Mouse (Mus musculus): Measurements from ENCODE around the gene Sox4. TPM values are rescaled to one million over a fixed set of nuclear protein-coding genes. Genes with fewer than 3 reads are reported as not detected.

Sox4 gene
- polyA plus RNA-seq, 1 experiment from 2014 or later = 51.7 TPM

DNA sequence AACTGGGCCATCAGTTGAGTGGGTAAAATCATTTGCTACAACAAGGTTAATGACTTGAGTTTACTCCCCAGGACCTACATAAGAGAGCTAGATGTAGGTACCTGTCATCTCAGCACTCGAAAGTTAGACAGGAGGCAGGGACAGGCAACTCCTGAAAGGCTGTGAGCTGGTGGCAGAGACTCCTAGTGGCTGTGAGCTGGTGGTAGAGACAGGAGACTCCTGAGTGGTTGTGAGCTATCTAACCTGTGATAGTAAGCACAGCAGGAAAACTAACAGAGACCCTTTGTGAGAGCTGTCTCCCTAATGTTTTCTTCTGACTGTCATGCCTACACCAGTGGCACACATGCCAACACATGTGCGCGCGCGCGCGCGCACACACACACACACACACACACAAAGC, 7.4 kb upstream of the Sox4 start:
- no peaks in the 10 kb centered on the region for H3K9me3 ChIP-seq (ENCODE audit: low read length)
- H3K4me1 ChIP-seq (ENCODE audit: insufficient read depth, low read depth, low read length) = peaks cover 3% of the 10 kb centered on the region; the same call in 1 of the 2 replicates
- WGBS = 98% methylated on average over 8 of the region's 8 CpGs
- no peak for DNase-seq (ENCODE audit: low spot score)
- H3K4me3 ChIP-seq (ENCODE audit: low read depth, low read length) = no peak overlapping the region
- H3K4me2 ChIP-seq (replicated peaks; ENCODE audit: low read depth, low read length) = no peak overlapping the region
- no peak overlapping the region for H3K27ac ChIP-seq (ENCODE audit: low read length)
- no peak overlapping the region for H3K9ac ChIP-seq (replicated peaks; ENCODE audit: low read depth)
- H3K27me3 ChIP-seq (replicated peaks; ENCODE audit: insufficient read depth, low read length) = no peaks in the 10 kb centered on the region
- TF ChIP-seq EP300 (IDR thresholded peaks at IDR 0.05) (no peak), CTCF (IDR thresholded peaks at IDR 0.05) (no peak)
- no peak for ATAC-seq
- no peaks in the 10 kb centered on the region for H3K36me3 ChIP-seq (ENCODE audit: insufficient read depth, low read length)

DNA sequence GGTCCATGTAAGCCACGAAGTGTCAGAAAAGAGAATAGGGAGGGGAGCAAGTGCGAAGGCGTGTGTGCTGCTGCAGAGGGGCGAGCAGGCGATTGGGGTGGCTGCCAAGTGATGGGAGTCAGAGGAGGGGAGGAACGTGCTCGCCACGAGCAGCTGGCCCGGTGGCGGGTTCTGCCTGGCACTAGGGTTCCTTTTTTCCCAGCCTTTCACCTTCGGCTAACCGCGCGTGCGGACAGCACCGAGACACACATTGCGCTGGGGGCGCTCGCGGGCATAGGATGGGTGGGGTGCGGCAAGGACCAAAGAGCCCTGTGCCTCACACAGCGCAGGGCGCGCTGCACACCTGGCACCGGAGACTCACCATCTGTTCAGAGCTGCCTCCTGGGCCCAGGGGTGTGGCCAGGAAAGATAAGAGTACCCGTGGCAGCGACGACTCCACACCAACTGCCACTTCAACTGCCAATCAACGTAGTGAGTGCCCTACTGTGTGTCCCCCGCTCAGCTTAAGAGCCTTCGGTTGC, 6.0 kb upstream of the Sox4 start:
- DNase-seq (ENCODE audit: low spot score) (peak; percentile 87), ATAC-seq (peak; percentile 72)
- Histone ChIP-seq H3K4me2 (replicated peaks; ENCODE audit: low read depth, low read length) (peak overlapping the region; percentile 95), H3K27me3 (replicated peaks; ENCODE audit: insufficient read depth, low read length) (no peaks in the 10 kb centered on the region), H3K4me3 (ENCODE audit: low read depth, low read length) (peak overlapping the region; percentile 59), H3K4me1 (ENCODE audit: insufficient read depth, low read depth, low read length) (peaks cover 3% of the 10 kb centered on the region; the same call in 1 of the 2 replicates), H3K9ac (replicated peaks; ENCODE audit: low read depth) (0 out of 2 replicates have a peak overlapping the region, but pooled peaks have one; percentile 19), H3K36me3 (ENCODE audit: insufficient read depth, low read length) (no peaks in the 10 kb centered on the region), H3K27ac (ENCODE audit: low read length) (peak overlapping the region; percentile 86; the same call in 1 of the 2 replicates), H3K9me3 (ENCODE audit: low read length) (no peaks in the 10 kb centered on the region)
- 2% methylated on average over 31 of the region's 31 CpGs for WGBS
- TF ChIP-seq EP300 (IDR thresholded peaks at IDR 0.05) (no peak), CTCF (IDR thresholded peaks at IDR 0.05) (peak; percentile 89)

DNA sequence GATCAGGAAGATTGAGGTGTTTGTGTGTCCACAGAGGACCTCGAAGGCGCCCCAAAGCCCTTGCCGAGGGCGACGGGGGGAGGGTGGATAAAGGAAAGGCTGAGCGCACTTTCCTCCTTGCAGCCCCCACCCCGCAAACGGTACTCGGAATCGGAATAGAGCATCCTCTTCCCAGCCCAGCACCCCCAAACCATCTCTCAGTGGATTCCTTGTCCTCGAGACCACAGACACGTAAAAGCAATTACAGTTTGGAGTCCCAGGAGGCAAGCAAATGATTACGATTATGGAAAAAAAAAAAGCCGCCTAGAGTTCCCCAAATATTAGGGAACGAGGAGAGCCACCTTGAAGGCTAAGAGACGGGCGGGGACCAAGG, 5.5 kb upstream of the Sox4 start:
- Histone ChIP-seq H3K9me3 (ENCODE audit: low read length) (no peaks in the 10 kb centered on the region), H3K4me1 (ENCODE audit: insufficient read depth, low read depth, low read length) (peaks cover 3% of the 10 kb centered on the region; the same call in 1 of the 2 replicates), H3K9ac (replicated peaks; ENCODE audit: low read depth) (peak overlapping the region; percentile 39), H3K27me3 (replicated peaks; ENCODE audit: insufficient read depth, low read length) (no peaks in the 10 kb centered on the region), H3K4me3 (ENCODE audit: low read depth, low read length) (peak overlapping the region; percentile 59), H3K36me3 (ENCODE audit: insufficient read depth, low read length) (no peaks in the 10 kb centered on the region), H3K27ac (ENCODE audit: low read length) (peak overlapping the region; percentile 86), H3K4me2 (replicated peaks; ENCODE audit: low read depth, low read length) (peak overlapping the region; percentile 95)
- TF ChIP-seq EP300 (IDR thresholded peaks at IDR 0.05) (no peak), CTCF (IDR thresholded peaks at IDR 0.05) (no peak)
- ATAC-seq (no peak), DNase-seq (ENCODE audit: low spot score) (peak; percentile 40)
- WGBS = 0% methylated on average over 17 of the region's 17 CpGs

DNA sequence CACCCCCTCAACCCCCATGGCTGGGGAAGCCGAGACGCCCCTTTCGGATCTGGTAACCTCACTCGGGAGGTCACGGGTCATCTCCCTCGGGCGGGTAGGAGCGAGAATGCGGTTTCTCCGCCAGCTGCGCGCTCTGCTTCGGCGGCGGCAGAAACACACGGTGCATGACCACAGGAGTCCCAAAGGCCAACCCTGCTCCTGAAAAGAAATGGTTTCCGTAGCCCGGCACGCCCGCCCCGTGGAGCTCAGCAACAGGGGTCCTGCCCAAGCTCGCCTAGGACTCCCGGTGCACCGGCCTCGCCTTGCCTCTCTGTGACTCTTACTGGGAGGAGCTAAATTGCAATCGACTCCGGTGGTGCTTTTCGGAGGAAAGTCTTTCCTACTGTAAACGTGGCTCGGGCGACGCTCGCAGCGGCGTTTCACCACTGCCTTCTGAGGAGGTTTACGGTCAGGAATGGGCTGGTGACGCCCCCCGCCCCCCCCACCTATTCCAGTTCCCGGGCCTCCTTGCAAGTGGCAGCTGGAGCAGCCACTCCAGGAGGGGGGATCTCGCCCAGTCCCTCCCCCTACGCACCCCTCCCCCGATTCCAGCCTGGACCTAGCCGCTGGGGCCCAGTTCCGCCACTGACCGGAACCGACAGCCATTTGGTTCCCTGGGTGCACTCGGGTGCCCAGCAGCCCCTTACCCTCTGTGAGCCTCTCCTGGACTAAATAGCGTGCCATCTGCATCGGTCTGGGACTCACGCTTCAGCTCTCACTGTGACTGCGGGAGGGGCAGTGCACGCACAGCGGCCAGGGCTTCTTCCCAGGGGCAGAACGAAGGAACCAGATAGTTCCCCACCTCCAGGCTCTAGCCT, 4.9 kb upstream of the Sox4 start:
- peak; percentile 92 for DNase-seq (ENCODE audit: low spot score)
- H3K9me3 ChIP-seq (ENCODE audit: low read length) = no peaks in the 10 kb centered on the region
- H3K4me3 ChIP-seq (ENCODE audit: low read depth, low read length) = peak overlapping the region; percentile 59
- WGBS = under 1% methylated on average over 54 of the region's 54 CpGs
- peak overlapping the region; percentile 95 for H3K4me2 ChIP-seq (replicated peaks; ENCODE audit: low read depth, low read length)
- H3K36me3 ChIP-seq (ENCODE audit: insufficient read depth, low read length) = no peaks in the 10 kb centered on the region
- peak overlapping the region; percentile 86 for H3K27ac ChIP-seq (ENCODE audit: low read length)
- ATAC-seq = peak; percentile 60
- peaks cover 3% of the 10 kb centered on the region; the same call in 1 of the 2 replicates for H3K4me1 ChIP-seq (ENCODE audit: insufficient read depth, low read depth, low read length)
- no peaks in the 10 kb centered on the region for H3K27me3 ChIP-seq (replicated peaks; ENCODE audit: insufficient read depth, low read length)
- TF ChIP-seq EP300 (IDR thresholded peaks at IDR 0.05) = no peak
- no peak for TF ChIP-seq CTCF (IDR thresholded peaks at IDR 0.05)
- H3K9ac ChIP-seq (replicated peaks; ENCODE audit: low read depth) = peak overlapping the region; percentile 39

DNA sequence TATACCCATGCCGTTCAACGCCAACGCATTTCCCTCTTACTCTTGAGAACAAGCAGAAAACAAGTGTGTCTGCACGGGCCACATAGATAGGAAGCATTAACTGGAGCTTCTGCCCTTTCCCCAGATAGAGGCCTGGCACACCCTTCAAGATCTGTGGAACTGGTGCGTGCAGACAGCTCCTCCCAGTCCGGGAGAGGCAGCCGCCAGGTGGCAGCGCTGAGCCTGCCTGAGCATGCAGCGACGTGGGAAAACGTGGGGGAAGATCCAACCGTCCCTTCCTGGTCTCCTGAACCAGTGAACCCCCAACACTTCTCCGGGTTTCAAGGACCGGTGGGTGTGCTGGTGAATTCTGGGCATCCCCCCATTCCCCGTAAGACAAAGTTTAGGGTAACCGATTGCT, 4.3 kb upstream of the Sox4 start:
- ATAC-seq (peak; percentile 55), DNase-seq (ENCODE audit: low spot score) (peak; percentile 95)
- H3K4me1 ChIP-seq (ENCODE audit: insufficient read depth, low read depth, low read length) = peaks cover 3% of the 10 kb centered on the region; the same call in 1 of the 2 replicates
- peak; percentile 100 for TF ChIP-seq CTCF (IDR thresholded peaks at IDR 0.05)
- no peak for TF ChIP-seq EP300 (IDR thresholded peaks at IDR 0.05)
- H3K9me3 ChIP-seq (ENCODE audit: low read length) = no peaks in the 10 kb centered on the region
- peak overlapping the region; percentile 39 for H3K9ac ChIP-seq (replicated peaks; ENCODE audit: low read depth)
- no peaks in the 10 kb centered on the region for H3K36me3 ChIP-seq (ENCODE audit: insufficient read depth, low read length)
- WGBS = 5% methylated on average over 16 of the region's 16 CpGs
- peak overlapping the region; percentile 95 for H3K4me2 ChIP-seq (replicated peaks; ENCODE audit: low read depth, low read length)
- peak overlapping the region; percentile 59 for H3K4me3 ChIP-seq (ENCODE audit: low read depth, low read length)
- H3K27ac ChIP-seq (ENCODE audit: low read length) = peak overlapping the region; percentile 86
- no peaks in the 10 kb centered on the region for H3K27me3 ChIP-seq (replicated peaks; ENCODE audit: insufficient read depth, low read length)
